Mouse (Mus musculus) neural tube, embryonic 15.5 days (tissue): ENCODE measurements at regions not wholly inside any gene's neighbourhood (a gene's known extent, or its start where the extent isn't known, plus 50 kb on each side); places are given as distances from the start of the nearest gene placed in this dataset.
A peak's percentile ranks its signal among the peaks of the same experiment; 100 is the strongest.
"Not testable (repeated sequence)": the region's sequence is repeated elsewhere in the genome, so short reads cannot be mapped to it uniquely, and the experiment has no call there.

Experiments used
- ATAC-seq: fragments of 200-750 bp; cut with Nextera tagmentation; 2 replicates; pipeline ENCODE4 v1.8.0; 2017; ENCODE audit warnings: mild to moderate bottlenecking, moderate TSS enrichment, moderate library complexity; ENCODE audit not compliant: low FRiP score
- H3K27ac ChIP-seq: fragments of 300-500 bp; sonication (generic); replicated peaks from 2 replicates; pipeline ENCODE4 v1.5.1; 2015; ENCODE audit warnings: mild to moderate bottlenecking, inconsistent platforms
- H3K27me3 ChIP-seq: fragments of 300-500 bp; sonication (generic); replicated peaks from 2 replicates; pipeline ENCODE4 v1.6.1; 2015; ENCODE audit warnings: inconsistent platforms
- H3K36me3 ChIP-seq: fragments of 300-500 bp; sonication (generic); 2 replicates; pipeline ENCODE4 v1.6.1; 2015; ENCODE audit warnings: inconsistent platforms
- H3K4me1 ChIP-seq: fragments of 300-500 bp; sonication (generic); 2 replicates; pipeline ENCODE4 v1.6.1; 2015; ENCODE audit warnings: inconsistent platforms
- H3K4me2 ChIP-seq: fragments of 300-500 bp; sonication (generic); 2 replicates; pipeline ENCODE4 v1.6.1; 2015; ENCODE audit warnings: inconsistent platforms, mild to moderate bottlenecking, moderate library complexity
- H3K4me3 ChIP-seq: fragments of 300-500 bp; sonication (generic); replicated peaks from 2 replicates; pipeline ENCODE4 v1.5.1; 2015; ENCODE audit warnings: mild to moderate bottlenecking, inconsistent platforms
- H3K9ac ChIP-seq: fragments of 300-500 bp; sonication (generic); replicated peaks from 2 replicates; pipeline ENCODE4 v1.6.1; 2015; ENCODE audit warnings: mild to moderate bottlenecking, inconsistent platforms
- H3K9me3 ChIP-seq: fragments of 300-500 bp; sonication (generic); replicated peaks from 2 replicates; pipeline ENCODE4 v1.6.1; 2016; ENCODE audit warnings: inconsistent platforms
- WGBS: fragments of 180-500 bp; shearing (Covaris S2); methylation state at CpG from one replicate; pipeline ENCODE4 v1.1.7; 2015; ENCODE audit warnings: mixed read lengths; 5-methylcytosine and 5-hydroxymethylcytosine counted together

- not testable (repeated sequence) for H3K9me3 ChIP-seq, ATAC-seq, H3K27ac ChIP-seq, H3K27me3 ChIP-seq, H3K4me1 ChIP-seq, H3K9ac ChIP-seq, H3K4me2 ChIP-seq, H3K36me3 ChIP-seq, H3K4me3 ChIP-seq
- 63% methylated on average over 1 of the region's 1 CpGs for WGBS
These were observed 884.0 kb upstream of the Lrrc4c start for GRCm38 (mm10) chr2:95433996-95434395.

DNA sequence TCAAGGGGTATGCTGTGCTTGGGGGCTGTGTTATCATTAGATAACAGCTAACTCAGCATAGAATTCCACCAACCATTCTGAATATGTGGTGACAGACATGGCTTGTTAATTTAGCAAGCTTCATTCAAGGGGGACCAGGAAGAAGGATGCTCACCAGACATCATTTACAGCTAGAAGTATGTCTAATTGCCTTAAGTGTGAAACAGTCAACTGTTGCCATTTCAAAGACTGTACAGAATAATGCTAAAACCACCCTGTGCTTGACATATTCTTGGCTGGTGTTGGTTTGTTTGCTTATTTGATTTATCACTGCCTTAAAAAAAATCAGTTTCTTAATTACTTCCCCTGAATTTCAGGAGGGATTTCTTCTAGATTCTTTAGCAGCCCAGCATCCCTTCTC lies 877.0 kb upstream of the Lrrc4c start:
- Histone ChIP-seq H3K27me3 (no peaks in the 10 kb centered on the region), H3K36me3 (no peaks in the 10 kb centered on the region), H3K4me2 (no peak overlapping the region), H3K27ac (no peak overlapping the region), H3K9me3 (no peaks in the 10 kb centered on the region), H3K9ac (no peak overlapping the region), H3K4me3 (no peak overlapping the region), H3K4me1 (no peaks in the 10 kb centered on the region)
- ATAC-seq, result no peak

- no peak overlapping the region for H3K9ac ChIP-seq
- H3K36me3 ChIP-seq, result no peaks in the 10 kb centered on the region
- 27% methylated on average over 2 of the region's 2 CpGs for WGBS
- no peak overlapping the region for H3K4me2 ChIP-seq
- no peaks in the 10 kb centered on the region for H3K4me1 ChIP-seq
- H3K9me3 ChIP-seq, result no peaks in the 10 kb centered on the region
- ATAC-seq, result no peak
- no peaks in the 10 kb centered on the region for H3K27me3 ChIP-seq
- no peak overlapping the region for H3K4me3 ChIP-seq
- no peak overlapping the region for H3K27ac ChIP-seq
These were observed 874.6 kb upstream of the Lrrc4c start for GRCm38 (mm10) chr2:95443245-95443799.

- H3K27ac ChIP-seq, result no peak overlapping the region
- no peaks in the 10 kb centered on the region for H3K27me3 ChIP-seq
- 0% methylated on average over 1 of the region's 1 CpGs for WGBS
- H3K4me3 ChIP-seq, result no peak overlapping the region
- no peak overlapping the region for H3K4me2 ChIP-seq
- no peaks in the 10 kb centered on the region for H3K36me3 ChIP-seq
- H3K9me3 ChIP-seq, result no peaks in the 10 kb centered on the region
- no peak overlapping the region for H3K9ac ChIP-seq
- H3K4me1 ChIP-seq, result no peaks in the 10 kb centered on the region
- peak; percentile 75; the same call in 1 of the 2 replicates for ATAC-seq
These were observed 869.1 kb upstream of the Lrrc4c start for GRCm38 (mm10) chr2:95448897-95449296.

GRCm38 (mm10) chr2:95479827-95480226 lies 838.1 kb upstream of the Lrrc4c start:
- H3K4me1 ChIP-seq, result no peaks in the 10 kb centered on the region
- no peak overlapping the region for H3K4me3 ChIP-seq
- no peak overlapping the region for H3K9ac ChIP-seq
- no peak overlapping the region for H3K27ac ChIP-seq
- WGBS, result 86% methylated on average over 5 of the region's 5 CpGs
- no peaks in the 10 kb centered on the region for H3K9me3 ChIP-seq
- H3K27me3 ChIP-seq, result no peaks in the 10 kb centered on the region
- H3K36me3 ChIP-seq, result no peaks in the 10 kb centered on the region
- no peak overlapping the region for H3K4me2 ChIP-seq
- no peak for ATAC-seq

DNA sequence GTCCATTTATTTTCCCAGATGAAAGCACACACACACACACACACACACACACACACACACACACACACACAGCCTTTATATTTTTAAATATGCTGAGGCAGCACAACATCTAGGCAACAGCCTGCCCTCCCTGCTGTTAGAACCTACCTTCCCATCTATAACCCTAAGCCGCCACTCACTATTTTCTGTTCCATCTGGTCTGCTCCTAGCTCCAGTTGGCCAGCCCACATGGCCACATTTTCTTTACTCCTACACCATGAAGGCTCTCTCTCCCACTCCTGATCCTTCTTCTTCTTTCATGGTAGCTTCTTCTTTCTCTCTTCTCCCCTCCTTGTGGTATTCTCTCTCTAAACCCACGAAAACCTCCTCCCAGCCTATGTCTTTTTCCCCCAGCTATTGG lies 834.6 kb upstream of the Lrrc4c start:
- Histone ChIP-seq H3K9me3 (no peaks in the 10 kb centered on the region), H3K27ac (no peak overlapping the region), H3K9ac (no peak overlapping the region), H3K4me1 (no peaks in the 10 kb centered on the region), H3K4me2 (no peak overlapping the region), H3K36me3 (no peaks in the 10 kb centered on the region), H3K27me3 (no peaks in the 10 kb centered on the region), H3K4me3 (no peak overlapping the region)
- WGBS, result 91% methylated on average over 2 of the region's 2 CpGs
- no peak for ATAC-seq

DNA sequence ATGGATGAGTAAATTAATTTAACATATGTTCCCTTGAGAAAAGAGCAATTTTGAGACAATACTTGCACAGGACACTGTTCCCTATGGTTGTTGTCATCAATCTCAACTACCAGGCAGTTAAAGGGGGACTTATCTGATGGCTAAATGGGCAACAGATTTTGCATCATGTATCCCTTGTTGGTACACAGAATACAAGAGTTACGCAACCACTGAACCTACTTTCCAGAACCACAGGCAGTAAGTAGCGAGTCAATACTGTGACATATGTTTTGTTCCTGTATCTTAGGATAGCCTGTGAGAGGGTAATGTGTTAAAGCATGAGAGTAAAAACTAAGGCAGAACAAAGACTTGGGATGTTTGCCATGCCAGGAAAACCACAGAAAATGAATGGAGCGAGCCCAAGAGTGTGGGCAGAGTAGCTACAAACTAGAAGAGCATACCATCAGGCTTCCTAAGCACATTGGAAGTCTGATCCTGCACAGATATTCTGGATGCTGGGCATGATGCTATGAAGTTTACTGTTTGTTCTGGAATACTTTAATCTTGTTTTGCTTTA lies 830.3 kb upstream of the Lrrc4c start:
- Histone ChIP-seq H3K27ac (no peak overlapping the region), H3K4me1 (no peaks in the 10 kb centered on the region), H3K27me3 (no peaks in the 10 kb centered on the region), H3K36me3 (no peaks in the 10 kb centered on the region), H3K9ac (no peak overlapping the region), H3K4me3 (no peak overlapping the region), H3K9me3 (no peaks in the 10 kb centered on the region), H3K4me2 (no peak overlapping the region)
- no peak for ATAC-seq
- WGBS, result 91% methylated on average over 3 of the region's 3 CpGs

DNA sequence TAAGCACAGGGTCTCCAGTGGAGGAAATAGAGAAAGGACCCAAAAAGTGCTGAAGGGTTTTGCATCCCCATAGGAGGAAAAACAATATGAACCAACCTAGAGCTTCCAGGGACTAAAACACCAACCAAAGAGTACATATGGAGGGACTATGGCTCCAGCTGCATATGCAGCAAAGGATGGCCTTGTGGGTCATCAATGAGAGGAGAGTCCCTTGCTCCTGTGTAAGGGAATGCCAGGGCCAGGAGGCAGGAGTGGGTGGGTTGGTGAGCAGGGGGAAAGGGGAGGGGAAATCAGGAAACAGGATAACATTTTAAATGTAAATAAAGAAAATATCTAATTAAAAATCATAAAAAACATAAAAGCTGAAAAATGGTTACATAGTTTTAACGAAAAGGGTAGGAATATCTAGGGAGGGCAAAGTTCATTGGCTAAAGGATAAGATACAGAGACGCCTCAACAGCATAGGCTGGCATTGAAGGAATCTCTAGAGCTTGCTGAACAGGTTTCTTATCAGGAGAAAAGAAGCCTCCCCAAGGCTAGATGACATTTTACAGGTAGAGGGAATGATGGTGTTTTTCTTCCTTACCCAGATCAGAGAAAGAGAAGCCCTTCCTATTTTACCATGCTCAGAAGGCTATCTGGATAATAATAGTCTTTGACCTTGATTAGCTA lies 823.8 kb upstream of the Lrrc4c start:
- H3K36me3 ChIP-seq, result no peaks in the 10 kb centered on the region
- no peaks in the 10 kb centered on the region for H3K27me3 ChIP-seq
- H3K9ac ChIP-seq, result no peak overlapping the region
- H3K9me3 ChIP-seq, result no peaks in the 10 kb centered on the region
- H3K27ac ChIP-seq, result no peak overlapping the region
- H3K4me2 ChIP-seq, result no peak overlapping the region
- 89% methylated on average over 2 of the region's 2 CpGs for WGBS
- no peak for ATAC-seq
- H3K4me1 ChIP-seq, result no peaks in the 10 kb centered on the region
- H3K4me3 ChIP-seq, result no peak overlapping the region

DNA sequence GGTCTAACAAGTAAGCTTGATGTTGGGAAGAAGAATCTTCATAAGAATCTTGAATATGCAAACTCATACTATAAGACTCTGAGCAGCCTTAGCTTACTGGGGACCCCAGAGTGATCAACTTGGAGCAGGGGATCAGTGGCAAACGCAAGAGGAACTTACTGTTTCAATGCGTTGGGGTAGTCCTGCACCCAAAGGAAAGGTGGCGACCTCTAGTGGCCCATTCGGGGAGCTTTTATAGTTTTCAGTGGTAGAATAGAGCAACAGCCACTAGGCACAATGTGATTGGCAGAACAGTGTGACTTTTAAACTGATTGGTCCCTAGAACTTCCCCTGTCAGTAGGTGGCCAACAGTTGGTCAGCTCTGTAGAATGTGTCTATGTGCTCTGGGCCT lies 823.3 kb upstream of the Lrrc4c start:
- H3K4me1 ChIP-seq, result no peaks in the 10 kb centered on the region
- no peak overlapping the region for H3K27ac ChIP-seq
- H3K9me3 ChIP-seq, result no peaks in the 10 kb centered on the region
- no peaks in the 10 kb centered on the region for H3K27me3 ChIP-seq
- no peak for ATAC-seq
- no peak overlapping the region for H3K4me3 ChIP-seq
- H3K4me2 ChIP-seq, result no peak overlapping the region
- H3K36me3 ChIP-seq, result no peaks in the 10 kb centered on the region
- no peak overlapping the region for H3K9ac ChIP-seq
- 42% methylated on average over 4 of the region's 4 CpGs for WGBS

DNA sequence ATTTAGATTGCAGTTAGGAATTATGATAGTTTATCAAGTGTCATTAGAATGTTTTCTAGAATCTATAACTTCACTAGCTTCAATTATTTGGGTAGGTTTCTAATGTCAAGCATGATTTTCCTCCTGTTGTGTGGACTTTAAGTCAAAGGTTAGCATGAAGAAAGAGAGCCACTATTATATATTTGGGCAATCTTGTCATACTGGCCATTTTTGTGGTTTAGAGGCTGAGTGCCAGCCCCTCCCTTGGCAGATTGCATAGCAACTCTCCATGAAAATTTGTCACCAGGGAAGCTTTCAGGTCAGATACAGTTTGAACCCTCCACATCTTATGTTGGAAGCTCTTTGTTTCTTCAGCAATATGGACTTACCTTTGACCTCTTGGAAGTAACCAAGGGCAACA lies 806.7 kb upstream of the Lrrc4c start:
- ATAC-seq, result no peak
- Histone ChIP-seq H3K36me3 (no peaks in the 10 kb centered on the region), H3K9me3 (no peaks in the 10 kb centered on the region), H3K27ac (no peak overlapping the region), H3K4me1 (no peaks in the 10 kb centered on the region), H3K4me2 (no peak overlapping the region), H3K27me3 (no peaks in the 10 kb centered on the region), H3K9ac (no peak overlapping the region), H3K4me3 (no peak overlapping the region)

- no peaks in the 10 kb centered on the region for H3K27me3 ChIP-seq
- no peak overlapping the region for H3K4me2 ChIP-seq
- no peak overlapping the region for H3K4me3 ChIP-seq
- no peak overlapping the region for H3K27ac ChIP-seq
- H3K9ac ChIP-seq, result no peak overlapping the region
- no peaks in the 10 kb centered on the region for H3K9me3 ChIP-seq
- H3K4me1 ChIP-seq, result no peaks in the 10 kb centered on the region
- no peaks in the 10 kb centered on the region for H3K36me3 ChIP-seq
- no peak for ATAC-seq
These were observed 796.3 kb upstream of the Lrrc4c start for GRCm38 (mm10) chr2:95521624-95522023.

DNA sequence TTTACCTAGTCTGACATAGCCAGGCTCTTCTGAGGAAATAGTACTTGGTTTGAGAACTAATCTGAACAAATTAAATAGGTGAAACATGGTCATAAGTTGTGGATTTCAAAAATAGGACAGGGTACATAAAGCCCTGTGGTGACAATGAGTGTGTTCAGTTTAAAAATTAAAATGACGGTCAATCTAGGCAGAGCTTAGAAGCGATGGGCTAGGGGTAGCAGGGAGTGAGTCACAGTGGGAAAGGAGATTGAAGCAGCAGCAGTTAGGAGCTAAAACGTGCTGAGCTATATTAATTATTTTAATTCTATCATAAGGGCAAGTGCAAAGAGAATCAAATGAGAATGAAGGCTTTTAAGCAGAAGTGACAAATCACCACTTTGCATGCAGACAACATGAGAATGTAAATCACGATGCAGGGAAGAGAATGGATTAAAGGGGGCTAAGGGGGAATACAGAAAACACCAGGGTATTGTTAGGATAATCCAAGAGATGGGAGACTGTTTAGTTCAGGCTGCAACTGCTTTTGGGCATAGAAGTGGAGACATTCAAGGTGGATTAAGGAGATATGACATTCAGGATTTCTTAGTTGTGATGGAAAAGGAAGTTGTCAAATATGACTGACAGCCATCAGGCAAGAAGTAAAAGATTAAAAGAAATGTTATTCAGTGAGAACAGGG lies 793.2 kb upstream of the Lrrc4c start:
- 50% methylated on average over 4 of the region's 4 CpGs for WGBS
- Histone ChIP-seq H3K9ac (no peak overlapping the region), H3K36me3 (no peaks in the 10 kb centered on the region), H3K4me1 (no peaks in the 10 kb centered on the region), H3K27ac (no peak overlapping the region), H3K9me3 (no peaks in the 10 kb centered on the region), H3K4me3 (no peak overlapping the region), H3K4me2 (no peak overlapping the region), H3K27me3 (no peaks in the 10 kb centered on the region)
- ATAC-seq, result no peak
